Mouse (Mus musculus) cerebellum, adult 2 months (tissue): ENCODE data around the gene Agtr1a. TPM values are rescaled to one million over a fixed set of nuclear protein-coding genes. Genes with fewer than 3 reads are reported as not detected.

ENCODE experiments used
- DNase-seq, 2 experiments: peaks; one replicate each; pipeline ENCODE4 v3.0.0; 2021
- H3K27ac ChIP-seq: fragments of 200-500 bp; 2 replicates; pipeline ENCODE4 v1.5.1; 2012; ENCODE audit warnings: low read length, control low read depth, inconsistent platforms; ENCODE audit not compliant: insufficient read depth
- H3K27me3 ChIP-seq: fragments of 200-500 bp; 2 replicates; pipeline ENCODE4 v1.6.1; 2012; ENCODE audit warnings: inconsistent platforms, mild to moderate bottlenecking, low read length, moderate library complexity; ENCODE audit not compliant: control insufficient read depth, insufficient read depth
- H3K4me1 ChIP-seq: fragments of 200-500 bp; 2 replicates; pipeline ENCODE4 v1.6.1; 2011; ENCODE audit warnings: low read length; ENCODE audit not compliant: control insufficient read depth, insufficient read depth
- H3K4me3 ChIP-seq: fragments of 200-500 bp; replicated peaks from 2 replicates; pipeline ENCODE3; 2011; ENCODE audit warnings: mild to moderate bottlenecking, low read depth, low read length, control low read depth; ENCODE audit not compliant: insufficient read depth
- CTCF ChIP-seq: fragments of 200-500 bp; IDR thresholded peaks from 2 replicates; pipeline ENCODE4 v1.5.1; 2011; ENCODE audit warnings: low read depth, mild to moderate bottlenecking, control low read depth, low read length, moderate library complexity, borderline replicate concordance; ENCODE audit not compliant: insufficient read depth
- POLR2A ChIP-seq: fragments of 200-500 bp; IDR thresholded peaks from 2 replicates; pipeline ENCODE4 v1.6.1; 2011; ENCODE audit warnings: low read length, control low read depth, borderline replicate concordance; ENCODE audit not compliant: insufficient read depth
- WGBS: fragments of 180-500 bp; shearing (Covaris S2); methylation state at CpG from one replicate; pipeline ENCODE4 v1.1.7; 2018; 5-methylcytosine and 5-hydroxymethylcytosine counted together
- polyA plus RNA-seq: library from polyadenylated mRNA; depleted of rRNA; stranded (reverse); fragments of >200 nt; gene quantifications from 2 replicates; pipeline ENCODE4 v1.2.3, GENCODE M21; 2012

Gene Agtr1a
- polyA plus RNA-seq, 1 experiment, result 0.46 TPM

DNA sequence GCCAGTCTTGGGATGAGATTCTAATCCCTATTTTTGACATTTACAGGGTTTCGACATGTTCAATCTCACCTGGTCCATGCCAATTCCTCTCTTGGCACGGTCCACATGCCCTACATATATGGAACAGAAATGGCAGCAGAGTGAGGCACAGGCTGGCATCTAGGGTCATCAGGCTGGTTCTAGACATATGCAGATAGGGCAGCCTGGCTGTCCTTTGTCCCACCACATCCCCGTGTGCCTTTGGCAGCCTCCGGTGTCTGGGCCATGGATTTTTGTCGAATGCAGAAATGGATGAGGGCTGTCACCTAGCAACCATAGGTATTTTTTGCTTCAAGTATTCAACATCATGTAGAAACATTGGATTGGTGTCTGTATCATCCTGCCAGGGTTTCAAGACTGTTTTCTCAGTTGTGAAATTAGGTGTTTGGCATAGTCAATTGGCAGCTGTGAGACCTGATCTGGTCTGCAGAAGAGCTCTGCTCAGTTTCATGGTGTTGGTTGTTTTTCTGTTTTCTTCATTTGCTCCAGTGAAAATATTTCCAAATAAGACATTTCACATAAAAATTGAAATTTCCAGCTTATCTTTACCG is 18.8 kb downstream of the Agtr1a start:
- no peak overlapping the region for H3K27ac ChIP-seq
- 25% methylated on average over 6 of the region's 6 CpGs for WGBS
- H3K4me1 ChIP-seq, result 0 out of 2 replicates have a peak, but pooled peaks cover 2% of the 10 kb centered on the region
- DNase-seq, result no peak
- H3K27me3 ChIP-seq, result no peaks in the 10 kb centered on the region
- no peak overlapping the region for H3K4me3 ChIP-seq
- TF ChIP-seq CTCF (no peak), POLR2A (no peak)

DNA sequence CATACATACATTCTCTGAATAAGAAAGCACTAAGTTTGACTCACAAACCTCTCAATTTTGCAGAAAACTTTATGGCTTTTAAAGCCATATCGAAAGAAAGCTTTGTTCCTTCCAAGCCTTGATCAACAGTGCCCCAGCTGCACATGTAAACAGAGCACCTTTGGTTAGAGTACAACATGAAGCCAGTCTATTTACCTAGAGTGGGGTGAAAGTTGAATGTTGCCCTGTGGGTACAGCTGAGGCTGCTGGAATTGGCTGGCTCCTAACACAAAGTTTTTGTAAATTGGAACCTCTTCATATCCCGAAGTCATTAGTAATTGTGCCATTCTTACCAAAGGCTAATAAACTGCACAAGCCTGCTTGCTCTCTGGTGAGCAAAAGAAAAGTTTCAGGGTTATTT is 19.7 kb downstream of the Agtr1a start:
- WGBS, result 95% methylated on average over 2 of the region's 2 CpGs
- TF ChIP-seq POLR2A (no peak), CTCF (no peak)
- Histone ChIP-seq H3K4me3 (no peak overlapping the region), H3K4me1 (0 out of 2 replicates have a peak, but pooled peaks cover 2% of the 10 kb centered on the region), H3K27me3 (no peaks in the 10 kb centered on the region), H3K27ac (no peak overlapping the region)
- DNase-seq, result no peak

DNA sequence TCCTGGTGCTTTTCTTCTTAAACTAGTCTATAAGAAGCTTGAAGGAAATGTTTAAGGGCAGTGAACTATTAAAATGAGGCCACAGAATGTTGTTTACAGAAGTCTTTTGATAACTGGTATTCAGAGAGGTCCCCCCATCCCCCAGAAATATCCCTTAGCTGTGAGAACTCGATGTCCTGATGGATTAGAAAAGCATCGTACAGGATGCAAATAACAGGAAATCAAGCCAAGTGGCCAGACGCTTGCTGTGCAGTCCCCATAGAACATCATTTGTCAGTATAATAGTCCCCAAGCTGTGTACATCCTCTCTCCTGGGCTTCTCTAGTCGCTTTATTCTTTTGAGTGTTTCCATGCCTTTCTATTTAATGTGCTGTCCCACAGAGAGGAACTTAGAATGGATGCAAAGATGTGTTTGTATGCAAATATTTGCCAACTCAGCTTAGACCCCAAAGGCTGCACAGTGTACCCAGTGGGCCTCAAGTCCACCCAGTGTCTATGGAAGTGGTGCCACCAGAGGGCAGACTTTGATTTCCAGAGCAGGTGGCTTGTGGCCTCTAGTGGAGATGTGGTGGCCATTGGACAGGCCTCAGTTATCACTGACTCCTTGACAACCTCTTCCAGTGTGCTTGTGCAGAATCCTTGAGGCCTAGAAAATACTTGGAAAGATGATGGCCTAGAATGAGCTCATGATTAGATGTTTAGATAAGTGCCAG is 22.4 kb downstream of the Agtr1a start:
- no peak for TF ChIP-seq POLR2A
- TF ChIP-seq CTCF, result no peak
- H3K4me1 ChIP-seq, result 0 out of 2 replicates have a peak, but pooled peaks cover 2% of the 10 kb centered on the region
- 21% methylated on average over 4 of the region's 4 CpGs for WGBS
- DNase-seq, result no peak
- H3K27me3 ChIP-seq, result no peaks in the 10 kb centered on the region
- H3K27ac ChIP-seq, result no peak overlapping the region
- no peak overlapping the region for H3K4me3 ChIP-seq

DNA sequence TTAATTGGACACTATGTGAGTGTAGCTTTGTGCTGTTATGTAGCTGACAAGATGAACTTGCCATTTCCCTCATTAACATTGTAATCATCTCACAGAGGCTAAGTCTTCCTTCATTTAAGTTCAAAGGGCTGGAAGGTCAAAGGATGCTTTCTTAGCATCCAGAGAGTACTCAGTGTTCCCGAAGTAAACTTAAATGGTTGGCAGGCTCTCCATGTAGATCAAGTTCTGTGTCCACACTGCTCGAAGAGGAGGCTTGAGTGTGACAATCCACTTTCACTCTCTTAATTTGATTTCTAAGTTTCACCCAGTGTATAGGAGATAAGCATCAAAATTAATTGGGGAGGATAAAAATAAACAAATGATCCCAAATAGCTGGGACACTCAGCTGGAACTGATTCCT is 23.6 kb downstream of the Agtr1a start:
- Histone ChIP-seq H3K4me3 (no peak overlapping the region), H3K27ac (no peak overlapping the region), H3K4me1 (0 out of 2 replicates have a peak, but pooled peaks cover under 1% of the 10 kb centered on the region), H3K27me3 (no peaks in the 10 kb centered on the region)
- 77% methylated on average over 2 of the region's 2 CpGs for WGBS
- no peak for TF ChIP-seq POLR2A
- TF ChIP-seq CTCF, result no peak
- no peak for DNase-seq

DNA sequence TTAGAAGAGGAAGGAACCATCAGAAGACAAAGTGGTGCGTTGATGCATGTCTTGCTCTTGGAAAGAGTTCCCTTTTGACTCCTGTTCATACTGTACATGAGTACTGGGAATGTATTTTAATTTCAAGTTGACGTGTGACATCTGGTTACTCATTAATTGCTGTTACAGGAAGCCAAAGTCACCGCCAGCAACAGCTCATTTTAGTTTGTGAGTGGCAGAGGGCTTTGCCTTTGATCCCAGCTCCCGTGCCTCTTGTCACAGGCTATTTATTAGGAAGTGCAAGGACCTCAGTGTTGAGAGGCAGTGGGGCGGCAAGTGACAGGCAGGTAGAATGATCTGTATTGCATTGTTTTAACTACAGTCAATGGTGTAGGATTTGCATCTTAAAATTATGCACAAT is 24.8 kb downstream of the Agtr1a start:
- TF ChIP-seq POLR2A (no peak), CTCF (no peak)
- 20% methylated on average over 5 of the region's 5 CpGs for WGBS
- Histone ChIP-seq H3K4me1 (no peaks in the 10 kb centered on the region), H3K4me3 (no peak overlapping the region), H3K27me3 (no peaks in the 10 kb centered on the region), H3K27ac (no peak overlapping the region)
- no peak for DNase-seq

DNA sequence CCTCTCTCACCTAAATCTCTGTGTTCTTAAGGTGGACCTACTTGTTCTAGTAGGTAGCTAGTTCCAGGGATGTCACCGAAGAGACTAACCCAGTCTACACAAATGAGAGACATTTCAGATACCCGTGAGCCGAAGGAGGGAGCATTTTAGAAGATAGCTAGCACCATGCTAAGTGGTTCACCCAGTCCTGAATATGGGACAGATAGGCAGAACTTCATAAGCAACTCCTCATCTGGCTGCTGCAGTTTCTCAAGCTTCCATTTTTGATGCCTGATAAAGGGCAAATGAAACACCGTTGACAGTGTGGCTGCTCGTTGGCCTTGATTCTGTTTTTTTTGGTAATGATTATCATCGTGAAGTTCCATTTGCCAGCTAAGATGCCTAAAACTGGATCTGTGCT is 25.8 kb downstream of the Agtr1a start:
- H3K27me3 ChIP-seq, result no peaks in the 10 kb centered on the region
- no peak overlapping the region for H3K27ac ChIP-seq
- WGBS, result 96% methylated on average over 6 of the region's 6 CpGs
- DNase-seq, result no peak
- no peaks in the 10 kb centered on the region for H3K4me1 ChIP-seq
- H3K4me3 ChIP-seq, result no peak overlapping the region
- TF ChIP-seq CTCF (no peak), POLR2A (no peak)

DNA sequence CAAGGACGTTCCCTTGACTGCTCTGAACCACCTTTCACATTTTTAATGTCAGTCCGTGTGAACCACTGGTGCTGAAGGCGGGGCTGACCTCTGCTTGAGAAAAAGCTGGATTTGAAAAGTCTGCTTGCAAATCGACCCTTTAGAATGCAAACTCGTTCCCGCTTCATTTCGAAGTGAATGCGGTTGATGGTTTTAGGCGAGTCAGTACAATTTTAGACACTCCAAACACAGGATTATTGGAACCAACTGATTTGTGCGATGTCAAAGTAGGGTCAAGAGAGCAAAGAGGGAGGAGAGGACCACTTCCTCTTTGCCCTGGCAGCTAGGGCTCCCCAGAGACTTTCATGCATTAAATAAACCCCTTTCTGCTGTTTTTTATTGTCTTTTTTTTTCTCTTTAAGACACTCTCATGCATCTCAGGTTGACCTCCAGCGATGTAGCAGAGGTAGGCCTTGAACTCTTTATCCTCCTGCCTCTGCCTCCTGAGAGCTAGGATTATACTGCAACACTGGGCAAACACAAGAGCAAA is 27.9 kb downstream of the Agtr1a start:
- no peaks in the 10 kb centered on the region for H3K4me1 ChIP-seq
- H3K27ac ChIP-seq, result no peak overlapping the region
- no peak overlapping the region for H3K4me3 ChIP-seq
- no peak for DNase-seq
- TF ChIP-seq CTCF, result no peak
- TF ChIP-seq POLR2A, result no peak
- H3K27me3 ChIP-seq, result no peaks in the 10 kb centered on the region
- 82% methylated on average over 11 of the region's 11 CpGs for WGBS

DNA sequence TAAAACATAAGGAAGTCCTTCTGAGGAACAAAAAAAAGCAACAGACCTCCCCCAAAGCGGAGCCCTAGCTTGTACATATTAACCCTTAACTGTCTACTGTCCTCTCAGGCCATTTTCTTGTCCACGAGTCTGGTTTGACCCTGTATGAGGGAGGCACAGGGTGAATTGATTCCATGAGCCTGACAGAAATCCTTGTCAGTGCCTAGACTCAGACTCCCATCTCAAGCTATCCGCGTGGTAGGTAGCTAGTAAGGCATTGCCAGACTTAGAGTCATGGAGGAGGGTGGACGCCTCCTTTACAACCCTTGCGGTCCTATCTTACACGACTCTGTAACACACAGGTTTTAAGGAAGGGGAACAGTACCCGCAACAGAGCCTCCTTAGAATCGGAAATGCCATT is 28.5 kb downstream of the Agtr1a start:
- Histone ChIP-seq H3K27ac (no peak overlapping the region), H3K4me1 (no peaks in the 10 kb centered on the region), H3K4me3 (no peak overlapping the region), H3K27me3 (no peaks in the 10 kb centered on the region)
- 79% methylated on average over 9 of the region's 9 CpGs for WGBS
- DNase-seq, result no peak
- TF ChIP-seq CTCF (no peak), POLR2A (no peak)
